In genomic region chr16:31190426-31190825, GRCm38 (mm10) we compare ENCODE assay signal across 21 mouse cellular contexts.
"Had no signal": no experiment of that assay in that cellular context is flagged by ENCODE, and none has a peak within 500 bp of the region (broad histone marks: within the 10 kb centered on the region; RNA-seq: fewer than 3 reads in every experiment).

No protein-coding gene starts in this region.

- H3K27ac ChIP-seq: lung, embryonic 15.5 days; midbrain, embryonic 10.5 days; midbrain, embryonic 12.5 days; neural tube, embryonic 13.5 days; neural tube, embryonic 15.5 days had no signal

- H3K4me3 ChIP-seq: lung, embryonic 15.5 days; midbrain, embryonic 10.5 days; midbrain, embryonic 12.5 days; myocyte; neural tube, embryonic 13.5 days; neural tube, embryonic 15.5 days had no signal

- H3K36me3 ChIP-seq: lung, embryonic 15.5 days; midbrain, embryonic 10.5 days; midbrain, embryonic 12.5 days; neural tube, embryonic 13.5 days; neural tube, embryonic 15.5 days had no signal

- DNase-seq: liver, postnatal 0 days; lung, adult 2 months; lung, postnatal 14 days; lung, postnatal 36 days; midbrain, embryonic 14.5 days; retina, postnatal 1 day; right cerebral cortex, adult 18-20 months; right cerebral cortex, postnatal 25 days; right cerebral cortex, postnatal 4 days; spleen, adult 18-20 months; thymus, adult 18-20 months; thymus, postnatal 14 days; thymus, postnatal 36 days had no signal

- H3K27me3 ChIP-seq: lung, embryonic 15.5 days; midbrain, embryonic 12.5 days; neural tube, embryonic 13.5 days; neural tube, embryonic 15.5 days had no signal

- ATAC-seq: liver, postnatal 0 days; lung, postnatal 0 days; midbrain, embryonic 16.5 days had no signal

- H3K9me3 ChIP-seq: lung, embryonic 15.5 days; midbrain, embryonic 10.5 days; midbrain, embryonic 12.5 days; neural tube, embryonic 13.5 days; neural tube, embryonic 15.5 days had no signal
